Mouse (Mus musculus) brown adipose tissue, adult 24 weeks (tissue): ENCODE measurements around the gene Itpkb. TPM values are rescaled to one million over a fixed set of nuclear protein-coding genes. Genes with fewer than 3 reads are reported as not detected.

Experiments used
- H3K27ac ChIP-seq: fragments of 200-500 bp; replicated peaks from 2 replicates; pipeline ENCODE4 v1.5.1; 2012; ENCODE audit warnings: low read depth, mild to moderate bottlenecking, low read length
- H3K4me1 ChIP-seq: fragments of 200-500 bp; 2 replicates; pipeline ENCODE4 v1.6.1; 2012; ENCODE audit warnings: low read length, mixed read lengths; ENCODE audit not compliant: control insufficient read depth, insufficient read depth, insufficient read length
- H3K4me3 ChIP-seq: fragments of 200-500 bp; 2 replicates; pipeline ENCODE4 v1.5.1; 2012; ENCODE audit warnings: low read depth, mild to moderate bottlenecking, low read length, moderate library complexity; ENCODE audit not compliant: insufficient read depth
- polyA plus RNA-seq: library from polyadenylated mRNA; stranded (reverse); fragments of >200 nt; gene quantifications from 2 replicates; pipeline ENCODE4 v1.2.4, GENCODE M21; 2012; ENCODE audit not compliant: missing spikeins, insufficient read depth, insufficient read length

Gene Itpkb
- polyA plus RNA-seq, 1 experiment, result 15.8 TPM

DNA sequence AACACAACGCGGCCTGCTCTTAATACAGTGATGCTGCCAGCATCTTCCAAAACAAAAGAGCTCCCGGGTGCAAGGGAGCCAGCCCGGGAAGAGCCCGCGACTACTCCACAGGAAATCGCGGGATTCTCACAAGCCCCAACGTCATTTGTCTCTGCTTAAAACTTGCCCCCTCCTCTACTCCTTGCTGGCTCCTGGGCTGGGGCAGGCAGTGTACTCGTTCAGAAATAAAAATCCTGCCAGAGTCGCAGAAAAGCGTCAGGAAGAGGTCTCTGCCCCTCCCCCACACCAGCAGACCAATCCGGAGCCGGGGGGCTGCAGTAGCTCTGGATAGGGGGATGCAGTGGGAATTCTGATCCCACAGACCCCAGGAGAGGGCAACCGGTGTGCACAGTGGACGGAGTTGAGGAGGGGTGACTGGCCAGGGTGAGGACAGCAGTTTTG lies 102.8 kb downstream of the Itpkb start:
- Histone ChIP-seq H3K4me3 (no peak overlapping the region), H3K4me1 (0 out of 2 replicates have a peak, but pooled peaks cover 4% of the 10 kb centered on the region), H3K27ac (no peak overlapping the region)

DNA sequence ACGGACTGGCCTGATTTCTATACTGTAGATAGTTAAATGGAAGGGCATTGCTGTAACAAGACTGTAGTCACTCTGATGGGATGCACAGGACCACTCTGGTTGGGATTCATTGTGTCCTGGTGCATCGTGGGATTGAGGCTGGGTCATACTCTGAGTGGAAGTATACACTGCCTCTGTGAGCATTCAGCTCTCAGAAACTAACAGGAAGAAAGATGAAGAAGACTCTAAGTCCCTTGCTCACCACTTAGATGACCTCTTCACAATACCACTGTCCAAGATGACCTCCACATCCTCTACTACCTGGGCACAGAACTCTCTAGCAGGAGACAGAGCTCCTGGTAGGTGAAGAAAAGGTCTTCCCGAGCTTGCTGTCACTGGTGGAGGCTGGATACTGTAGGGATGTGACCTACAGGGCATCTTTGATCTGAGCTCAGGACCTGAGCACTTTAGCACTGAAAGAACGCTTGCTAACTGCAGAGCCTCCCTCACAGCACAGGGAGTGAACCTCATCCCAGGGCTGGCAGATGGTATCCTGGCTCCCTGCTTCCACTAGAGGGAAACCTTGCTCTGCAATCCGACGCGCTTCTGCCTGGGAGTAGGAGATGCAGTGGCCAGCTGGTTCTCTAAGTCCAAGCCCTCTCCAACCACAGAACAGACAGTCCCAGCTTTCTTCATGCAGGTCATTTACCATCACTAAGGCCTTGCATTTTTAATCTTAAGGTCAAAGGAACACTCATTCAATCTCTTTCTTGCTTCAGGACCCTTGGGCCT lies 103.7 kb downstream of the Itpkb start:
- H3K27ac ChIP-seq, result no peak overlapping the region
- H3K4me3 ChIP-seq, result no peak overlapping the region
- H3K4me1 ChIP-seq, result 0 out of 2 replicates have a peak, but pooled peaks cover 2% of the 10 kb centered on the region

DNA sequence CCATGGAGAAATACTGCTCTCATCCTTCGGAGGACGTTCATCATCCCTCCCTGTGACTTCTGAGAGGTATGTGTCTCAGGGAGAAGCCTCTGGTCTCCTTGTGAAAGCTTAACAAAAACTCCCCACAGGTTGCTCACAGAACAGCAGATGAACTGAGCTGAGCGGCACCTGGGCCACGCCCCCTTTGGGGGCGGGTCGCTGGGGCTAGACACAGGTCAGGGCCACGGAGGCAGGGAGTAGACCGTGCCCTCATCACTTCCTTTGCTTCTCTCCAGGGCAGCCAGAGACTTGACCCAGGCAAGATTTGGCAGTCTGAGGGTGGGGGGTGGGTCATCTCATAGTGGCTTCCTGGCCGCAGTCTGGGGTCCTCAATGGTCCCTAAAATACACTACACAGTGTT lies 104.6 kb downstream of the Itpkb start:
- H3K4me1 ChIP-seq, result no peaks in the 10 kb centered on the region

DNA sequence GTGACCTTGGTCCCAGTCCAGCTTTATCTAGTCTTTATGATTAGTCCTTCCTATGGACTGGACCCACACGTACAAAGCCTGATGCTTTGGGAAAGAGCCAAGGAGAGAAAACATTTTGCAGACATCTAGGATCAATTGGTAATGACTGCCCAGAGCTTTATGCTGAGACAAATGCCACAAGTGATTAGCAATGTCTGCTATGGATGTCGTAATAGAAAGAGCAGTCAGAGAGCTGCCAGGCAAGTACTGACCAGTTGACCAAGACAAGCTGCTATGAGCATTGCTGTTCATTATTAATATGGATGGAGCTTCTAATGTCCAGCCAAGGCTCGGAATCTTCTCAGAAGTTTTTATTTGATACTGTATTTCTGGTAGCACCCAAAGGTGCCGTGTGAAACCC lies 109.2 kb downstream of the Itpkb start:
- no peak overlapping the region for H3K4me3 ChIP-seq
- no peaks in the 10 kb centered on the region for H3K4me1 ChIP-seq
- no peak overlapping the region for H3K27ac ChIP-seq

More for the DNA sequence above, 104.6 kb downstream of the Itpkb start:
- Histone ChIP-seq H3K27ac (no peak overlapping the region), H3K4me3 (no peak overlapping the region)

DNA sequence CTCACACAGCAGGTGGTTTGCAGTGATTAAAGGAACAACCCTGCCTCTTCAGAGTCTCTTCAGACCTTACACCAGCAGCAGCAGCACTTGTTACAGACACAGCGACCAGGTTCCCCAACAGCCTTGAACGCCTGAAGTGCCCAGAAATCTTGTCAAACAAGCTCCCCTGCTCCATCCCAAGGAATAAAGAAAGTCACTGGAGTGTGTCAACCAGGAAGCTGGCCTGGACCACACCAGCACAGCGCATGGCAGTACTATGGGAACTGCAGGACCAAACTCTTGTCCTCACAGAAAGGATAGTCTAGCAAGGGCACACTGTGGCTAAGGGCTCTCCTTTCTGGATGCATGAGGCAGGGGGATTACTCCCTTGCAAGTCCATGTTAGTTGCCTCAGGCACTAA lies 114.1 kb downstream of the Itpkb start:
- Histone ChIP-seq H3K27ac (no peak overlapping the region), H3K4me1 (no peaks in the 10 kb centered on the region), H3K4me3 (no peak overlapping the region)

DNA sequence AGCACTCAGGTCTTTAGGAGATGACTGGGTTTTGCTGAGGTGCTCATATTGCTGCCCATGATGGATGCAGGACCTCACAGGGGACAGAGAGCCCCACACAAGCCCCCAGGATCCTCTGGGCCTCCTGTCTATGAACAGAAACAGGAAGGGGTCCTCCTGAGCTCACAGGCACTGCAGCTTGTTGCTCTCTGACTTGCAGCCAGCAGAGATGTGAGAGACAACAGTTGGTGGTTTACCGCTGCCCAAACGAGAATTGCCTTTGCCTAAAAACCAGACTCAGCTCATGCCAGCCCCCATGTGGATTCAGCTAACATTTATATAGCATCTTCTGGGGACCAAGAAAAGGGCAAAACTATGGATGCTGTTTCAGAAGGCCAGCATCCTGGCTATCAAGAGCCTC lies 119.4 kb downstream of the Itpkb start:
- no peak overlapping the region for H3K4me3 ChIP-seq

DNA sequence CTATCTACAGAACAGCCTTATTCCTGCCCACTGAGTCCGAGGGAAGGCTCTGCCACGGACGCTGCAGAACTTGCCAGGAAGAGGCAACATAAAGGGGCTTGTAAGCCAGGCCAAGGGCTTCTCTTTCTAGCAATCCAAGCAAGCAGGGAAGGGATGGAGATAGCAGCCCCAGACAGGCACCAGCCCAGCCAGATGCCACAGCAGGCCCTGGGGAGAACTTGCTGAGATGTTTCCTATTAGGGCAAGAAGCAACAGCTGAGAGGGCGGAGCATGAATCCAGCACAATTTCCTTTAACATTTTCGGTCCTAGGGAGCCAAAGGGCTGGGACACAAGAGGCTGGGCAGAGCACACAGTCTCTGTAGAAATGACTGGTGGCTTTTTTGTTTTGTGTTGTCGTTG lies 128.0 kb downstream of the Itpkb start:
- Histone ChIP-seq H3K4me1 (peaks cover 8% of the 10 kb centered on the region; the same call in 1 of the 2 replicates), H3K4me3 (no peak overlapping the region), H3K27ac (no peak overlapping the region)

More for the DNA sequence above, 119.4 kb downstream of the Itpkb start:
- H3K27ac ChIP-seq, result no peak overlapping the region
- H3K4me1 ChIP-seq, result no peaks in the 10 kb centered on the region

DNA sequence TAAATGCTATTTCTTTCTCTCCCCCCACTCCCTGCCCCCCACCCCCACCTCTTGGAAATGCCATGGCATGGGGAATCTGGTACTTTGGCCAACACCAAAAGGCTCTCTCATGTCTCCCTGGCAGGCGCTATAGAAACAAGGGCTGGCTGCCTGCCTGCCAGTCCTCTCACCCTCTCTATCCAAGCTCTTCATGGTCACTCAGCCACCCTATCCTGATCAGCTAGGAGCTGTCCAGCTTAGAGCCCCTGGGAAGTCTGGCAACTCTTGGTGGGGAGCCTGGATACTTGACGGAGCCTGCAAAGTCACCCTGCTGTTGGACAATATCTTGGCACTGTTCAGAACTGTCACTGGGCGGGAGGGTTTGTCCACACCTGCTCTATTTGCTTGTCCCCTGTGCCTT lies 128.4 kb downstream of the Itpkb start:
- Histone ChIP-seq H3K4me3 (no peak overlapping the region), H3K4me1 (peaks cover 8% of the 10 kb centered on the region; the same call in 1 of the 2 replicates), H3K27ac (0 out of 2 replicates have a peak overlapping the region, but pooled peaks have one; percentile 18)

DNA sequence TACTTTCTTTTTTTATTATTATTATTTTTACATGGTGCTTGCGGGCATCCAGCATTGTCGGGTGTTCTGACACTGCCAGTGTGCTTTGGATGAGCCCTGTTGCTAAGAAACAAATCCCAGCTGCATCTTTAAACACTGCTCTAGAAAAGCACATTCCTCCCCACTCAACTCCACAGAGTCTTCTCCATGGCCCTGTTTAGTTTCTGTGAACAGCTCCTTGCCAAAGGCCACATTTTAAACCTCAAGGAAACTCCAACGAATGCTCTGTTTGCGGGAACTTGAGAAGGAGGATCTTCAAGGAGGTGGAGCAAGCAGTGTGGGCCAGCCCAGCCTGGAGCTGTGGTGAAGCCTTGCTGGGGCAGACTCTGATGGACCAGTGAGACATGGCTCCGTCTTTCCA lies 130.4 kb downstream of the Itpkb start:
- H3K4me3 ChIP-seq, result no peak overlapping the region
- H3K4me1 ChIP-seq, result peaks cover 8% of the 10 kb centered on the region; the same call in 1 of the 2 replicates
- no peak overlapping the region for H3K27ac ChIP-seq

DNA sequence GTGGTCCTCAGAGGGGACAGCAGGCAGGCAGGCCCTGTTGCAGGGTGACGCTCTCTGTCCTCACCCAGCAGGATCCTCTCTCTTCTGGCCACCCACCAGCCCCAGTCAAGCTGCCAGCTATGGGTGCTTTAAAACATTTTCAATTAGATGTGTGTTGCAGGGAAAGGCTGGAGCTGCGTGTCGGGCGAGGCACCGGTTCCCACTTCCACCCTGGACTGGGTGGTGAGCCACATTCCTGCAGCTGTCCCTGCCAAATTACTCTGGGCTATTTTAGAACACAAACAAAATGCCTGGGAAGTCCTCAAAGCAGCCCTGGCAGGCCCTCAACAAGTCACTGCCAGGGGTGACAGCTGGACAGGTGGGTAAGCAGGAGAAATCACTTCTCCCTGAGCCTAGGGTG lies 132.1 kb downstream of the Itpkb start:
- no peak overlapping the region for H3K27ac ChIP-seq
- H3K4me1 ChIP-seq, result peaks cover 8% of the 10 kb centered on the region; the same call in 1 of the 2 replicates
- H3K4me3 ChIP-seq, result no peak overlapping the region

DNA sequence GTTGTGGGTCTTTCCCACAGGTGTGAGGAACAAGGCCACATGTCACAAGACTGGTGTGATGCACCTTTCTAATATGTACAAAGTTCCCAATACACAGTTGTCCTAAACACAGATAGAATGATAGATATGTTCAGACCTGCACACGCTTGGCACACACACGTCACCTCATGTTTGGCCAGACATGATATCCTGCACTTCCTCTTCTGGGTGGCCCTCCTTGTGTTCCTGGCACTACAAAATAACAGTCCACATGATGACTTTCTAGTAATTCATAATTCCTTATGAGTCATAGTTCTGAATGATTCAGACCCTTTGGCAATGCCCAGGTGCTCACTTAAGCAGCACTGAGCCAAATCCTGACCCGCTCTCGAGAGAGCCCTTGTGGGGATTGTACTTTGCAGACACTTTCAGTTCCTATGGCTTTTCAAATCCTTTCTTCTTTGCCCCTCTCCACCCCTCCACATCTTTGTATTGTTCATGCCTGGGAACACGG lies 132.7 kb downstream of the Itpkb start:
- H3K27ac ChIP-seq, result no peak overlapping the region
- no peak overlapping the region for H3K4me3 ChIP-seq
- peaks cover 8% of the 10 kb centered on the region; the same call in 1 of the 2 replicates for H3K4me1 ChIP-seq

DNA sequence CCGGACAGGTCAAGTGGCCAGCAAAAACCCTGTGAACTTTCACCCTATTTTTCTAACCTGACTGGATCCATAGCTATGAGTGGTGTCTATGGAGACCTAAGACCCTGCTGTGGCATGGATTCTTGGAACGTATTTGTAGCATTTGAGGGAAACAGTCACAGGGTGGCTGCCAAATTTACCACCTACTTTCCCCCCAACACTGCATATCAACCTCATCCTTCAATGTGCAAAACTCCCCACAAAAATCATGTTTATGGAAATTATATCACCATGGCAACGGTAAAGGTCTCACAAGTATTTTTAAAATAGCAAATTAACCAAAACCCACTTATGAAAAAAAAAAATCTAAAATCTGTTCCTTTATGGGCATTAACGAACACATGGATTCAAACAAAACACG lies 134.1 kb downstream of the Itpkb start:
- H3K4me3 ChIP-seq, result no peak overlapping the region
- no peak overlapping the region for H3K27ac ChIP-seq
- peaks cover 4% of the 10 kb centered on the region; the same call in 1 of the 2 replicates for H3K4me1 ChIP-seq

DNA sequence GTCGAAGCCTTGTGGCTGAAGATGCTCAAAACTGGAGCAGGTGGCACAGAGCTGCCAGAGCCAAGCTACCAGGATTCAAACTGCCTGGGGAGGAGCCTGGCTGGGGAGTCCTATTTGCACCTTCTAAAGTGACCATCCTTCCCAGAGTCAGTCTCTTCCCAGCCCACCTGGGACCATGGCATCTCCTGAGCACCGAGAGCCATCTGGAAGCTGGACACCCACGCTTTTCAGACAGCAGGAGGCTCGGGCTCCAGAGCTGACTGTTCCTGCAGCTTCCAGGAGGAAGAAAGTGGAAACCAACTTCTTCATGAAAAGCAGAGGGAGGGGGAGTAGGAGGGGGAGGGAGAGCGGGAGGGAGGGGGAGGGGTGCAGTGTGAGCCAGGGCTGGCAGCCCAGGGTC lies 135.3 kb downstream of the Itpkb start:
- Histone ChIP-seq H3K27ac (no peak overlapping the region), H3K4me3 (no peak overlapping the region), H3K4me1 (peaks cover 4% of the 10 kb centered on the region; the same call in 1 of the 2 replicates)

DNA sequence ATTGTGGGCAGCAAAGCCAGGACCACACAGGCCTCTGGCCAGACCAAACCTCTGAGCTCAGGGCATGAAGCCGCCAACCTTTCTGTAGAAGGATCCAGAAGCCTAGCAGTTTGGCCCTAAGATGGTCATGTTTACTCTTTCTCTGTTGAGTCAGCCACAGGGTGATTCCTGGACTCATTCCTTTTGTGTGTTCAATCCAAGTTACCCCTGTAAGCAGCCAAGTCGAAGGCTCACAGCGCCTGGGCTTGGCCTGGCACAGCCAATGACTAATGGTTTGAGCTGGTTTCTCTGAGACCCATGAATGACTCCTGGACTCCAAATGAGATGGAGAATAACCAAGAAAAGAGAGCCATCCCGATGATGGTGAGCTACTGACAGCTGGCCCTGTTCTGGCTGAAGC lies 137.7 kb downstream of the Itpkb start:
- Histone ChIP-seq H3K4me1 (no peaks in the 10 kb centered on the region), H3K27ac (no peak overlapping the region), H3K4me3 (no peak overlapping the region)

DNA sequence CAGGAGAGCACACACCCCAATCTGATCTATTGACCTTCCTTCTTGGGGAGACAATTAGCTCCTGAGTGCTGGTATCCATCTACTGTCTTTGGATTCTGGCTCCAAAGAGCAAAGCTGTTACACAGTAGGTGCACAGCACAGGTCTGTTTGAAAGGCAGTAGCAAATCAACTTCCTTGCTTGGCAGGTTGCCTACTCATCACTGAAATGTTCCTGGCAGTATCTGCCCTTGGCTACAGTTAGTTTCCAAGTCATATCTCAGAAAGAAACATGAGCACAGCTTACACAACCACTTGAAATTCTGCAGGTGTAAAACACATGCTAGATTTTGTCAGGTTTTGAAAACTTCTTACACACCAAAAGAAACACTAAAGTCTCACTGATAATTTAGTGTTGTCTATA lies 143.3 kb downstream of the Itpkb start:
- Histone ChIP-seq H3K4me3 (no peak overlapping the region), H3K4me1 (no peaks in the 10 kb centered on the region), H3K27ac (no peak overlapping the region)
